In genomic region chr11:69853994-69854393, GRCm38 (mm10) we compare ENCODE assay signal across 11 mouse cellular contexts. TPM values are rescaled to one million over a fixed set of nuclear protein-coding genes. Genes with fewer than 3 reads are reported as not detected.
DNase-seq lines count a peak whose midpoint lies in the region; ATAC-seq and TF ChIP-seq lines count a peak whose summit lies in the region.
"Had no signal": no experiment of that assay in that cellular context is flagged by ENCODE, and none has a peak within 500 bp of the region (broad histone marks: within the 10 kb centered on the region; RNA-seq: fewer than 3 reads in every experiment).

No protein-coding gene starts in this region.

- no peak overlapping the region for H3K9ac ChIP-seq in stomach, embryonic 16.5 days (ENCODE audit: low read length)

- H3K27me3 ChIP-seq in heart, embryonic 10.5 days (ENCODE audit: insufficient read depth, poor library complexity, severe bottlenecking): peaks cover 27% of the 10 kb centered on the region
- H3K27me3 ChIP-seq in thymus, adult 2 months (ENCODE audit: control insufficient read depth, insufficient read depth, low read length): no peaks in the 10 kb centered on the region
- no peaks in the 10 kb centered on the region for H3K27me3 ChIP-seq in stomach, embryonic 16.5 days (ENCODE audit: control insufficient read depth, insufficient read depth, low read length)

- H3K4me2 ChIP-seq in stomach, embryonic 16.5 days (ENCODE audit: low read depth, low read length): no peak overlapping the region

- TF ChIP-seq CTCF in thymus, adult 2 months (IDR thresholded peaks at IDR 0.05; ENCODE audit: borderline replicate concordance, control insufficient read depth, extremely low read depth, insufficient read depth, low read length, poor library complexity): no peak

- peak; percentile 94 for DNase-seq in heart, embryonic 10.5 days (ENCODE audit: low spot score)
- DNase-seq in heart, adult 9 months (ENCODE audit: low spot score in 2 of 2): no peak
- peak; percentile 42 for DNase-seq in thymus, adult 2 months
- no peak for DNase-seq in thymus, postnatal 25 days
- peak; percentile 56 to 67 for DNase-seq in kidney, postnatal 36 days
- no peak for DNase-seq in ovary, postnatal 14 days (ENCODE audit: low spot score)
- DNase-seq in layer of hippocampus, postnatal 10 days (ENCODE audit: low spot score in 2 of 2): no peak
- DNase-seq: lung, postnatal 10 days had no signal

- ATAC-seq in stomach, embryonic 16.5 days (ENCODE audit: insufficient read depth, low FRiP score): 0 out of 2 replicates have a peak, but pooled peaks have one; percentile 9

- TF ChIP-seq POLR2A in thymus, adult 2 months (IDR thresholded peaks at IDR 0.05; ENCODE audit: control insufficient read depth, extremely low read depth, insufficient read depth, low read length, poor library complexity): no peak

- no peak overlapping the region for H3K4me3 ChIP-seq in heart, embryonic 10.5 days
- H3K4me3 ChIP-seq in thymus, adult 2 months (ENCODE audit: control insufficient read depth, insufficient read depth, low read length): no peak overlapping the region
- H3K4me3 ChIP-seq in stomach, embryonic 16.5 days (replicated peaks; ENCODE audit: low read length): no peak overlapping the region

- H3K9me3 ChIP-seq in heart, embryonic 10.5 days: no peaks in the 10 kb centered on the region
- H3K9me3 ChIP-seq in stomach, embryonic 16.5 days (replicated peaks; ENCODE audit: control insufficient read depth, low read length): no peaks in the 10 kb centered on the region

- peaks cover 35% of the 10 kb centered on the region for H3K36me3 ChIP-seq in heart, embryonic 10.5 days
- no peaks in the 10 kb centered on the region for H3K36me3 ChIP-seq in thymus, adult 2 months (ENCODE audit: control insufficient read depth, insufficient read depth, low read length)
- H3K36me3 ChIP-seq in stomach, embryonic 16.5 days (ENCODE audit: control insufficient read depth, insufficient read depth, low read length): 0 out of 2 replicates have a peak, but pooled peaks cover 9% of the 10 kb centered on the region

- H3K27ac ChIP-seq in heart, embryonic 10.5 days: peak overlapping the region; percentile 72; the same call in 1 of the 2 replicates
- no peak overlapping the region for H3K27ac ChIP-seq in thymus, adult 2 months (ENCODE audit: control insufficient read depth, insufficient read depth, low read length)
- no peak overlapping the region for H3K27ac ChIP-seq in stomach, embryonic 16.5 days (ENCODE audit: low read length)

- WGBS in heart, embryonic 10.5 days: 58% methylated on average over 7 of the region's 7 CpGs
- 47% methylated on average over 7 of the region's 7 CpGs for WGBS in thymus, adult 2 months
- WGBS in stomach, embryonic 16.5 days: 55% methylated on average over 7 of the region's 7 CpGs

- H3K4me1 ChIP-seq in heart, embryonic 10.5 days: peaks cover 31% of the 10 kb centered on the region
- H3K4me1 ChIP-seq in thymus, adult 2 months (replicated peaks; ENCODE audit: control insufficient read depth, insufficient read depth, low read length): peaks cover 36% of the 10 kb centered on the region
- no peaks in the 10 kb centered on the region for H3K4me1 ChIP-seq in stomach, embryonic 16.5 days (ENCODE audit: control insufficient read depth, insufficient read depth, low read length)

RNA-seq across cellular contexts. Expression of gene Tnk1, which starts 4.5 kb away (rescaled TPM):
- 0.28 and 1.2 TPM in 2 replicates for polyA plus RNA-seq in heart, embryonic 10.5 days (2016; fragmentation: Nextera tagmentation; extraction: Ambion mirVana)
- polyA plus RNA-seq in thymus, adult 2 months (2012; rRNA removed): 2.6 and 3.1 TPM in 2 replicates
- polyA plus RNA-seq in stomach, embryonic 16.5 days (2015; fragmentation: Nextera tagmentation; extraction: Ambion mirVana): 15.3 and 19.1 TPM in 2 replicates
- under 1 TPM in 1 of 2 experiments, not detected in 1; 0.25 TPM for total RNA-seq in layer of hippocampus, postnatal 10 days (2021)

RNA-seq across cellular contexts. Expression of gene Plscr3, which starts 7.8 kb away (rescaled TPM):
- polyA plus RNA-seq in heart, embryonic 10.5 days (2016; fragmentation: Nextera tagmentation; extraction: Ambion mirVana): 72.7 and 74.5 TPM in 2 replicates
- polyA plus RNA-seq in thymus, adult 2 months (2012; rRNA removed): 132 and 142 TPM in 2 replicates
- polyA plus RNA-seq in stomach, embryonic 16.5 days (2015; fragmentation: Nextera tagmentation; extraction: Ambion mirVana): 85.1 and 98.5 TPM in 2 replicates
- total RNA-seq in layer of hippocampus, postnatal 10 days (2021): 10 to 100 TPM; 31.2 to 37.7 TPM

RNA-seq across cellular contexts. Expression of gene Tmem256, which starts 15.7 kb away (rescaled TPM):
- polyA plus RNA-seq in heart, embryonic 10.5 days (2016; fragmentation: Nextera tagmentation; extraction: Ambion mirVana): 294 and 327 TPM in 2 replicates
- polyA plus RNA-seq in thymus, adult 2 months (2012; rRNA removed): 160 and 224 TPM in 2 replicates
- 377 and 401 TPM in 2 replicates for polyA plus RNA-seq in stomach, embryonic 16.5 days (2015; fragmentation: Nextera tagmentation; extraction: Ambion mirVana)
- total RNA-seq in layer of hippocampus, postnatal 10 days (2021): 100 to 1,000 TPM; 148 to 153 TPM

RNA-seq across cellular contexts. Expression of gene Nlgn2, which starts 16.4 kb away (rescaled TPM):
- polyA plus RNA-seq in heart, embryonic 10.5 days (2016; fragmentation: Nextera tagmentation; extraction: Ambion mirVana): 1.3 and 3.7 TPM in 2 replicates
- 14.4 and 15.3 TPM in 2 replicates for polyA plus RNA-seq in thymus, adult 2 months (2012; rRNA removed)
- polyA plus RNA-seq in stomach, embryonic 16.5 days (2015; fragmentation: Nextera tagmentation; extraction: Ambion mirVana): 5.3 and 6.4 TPM in 2 replicates
- total RNA-seq in layer of hippocampus, postnatal 10 days (2021): 100 to 1,000 TPM; 227 to 245 TPM

RNA-seq across cellular contexts. Expression of gene Tmem95, which starts 23.8 kb away (rescaled TPM):
- not detected in 2 replicates for polyA plus RNA-seq in heart, embryonic 10.5 days (2016; fragmentation: Nextera tagmentation; extraction: Ambion mirVana)
- not detected in 2 replicates for polyA plus RNA-seq in thymus, adult 2 months (2012; rRNA removed)
- not detected in 2 replicates for polyA plus RNA-seq in stomach, embryonic 16.5 days (2015; fragmentation: Nextera tagmentation; extraction: Ambion mirVana)
- not detected for total RNA-seq in layer of hippocampus, postnatal 10 days (2021)
- polyA plus RNA-seq: gonadal fat pad, adult 2 months; small intestine, adult 2 months had no signal

Comparison
In these comparisons a context has a peak if more than half of its experiments do, and no peak if none do; other contexts are left out.
1. DNase-seq: peak in heart, embryonic 10.5 days (single experiment), thymus, adult 2 months (single experiment) and kidney, postnatal 36 days (2 of 2); none in heart, adult 9 months (0 of 2), thymus, postnatal 25 days (single experiment), ovary, postnatal 14 days (single experiment) and layer of hippocampus, postnatal 10 days (0 of 2).